Mouse (Mus musculus): Measurements from ENCODE around the gene Map4k2.

GRCm38 (mm10) chr19:6354030-6354429 lies 13.1 kb downstream of the Map4k2 start:
- TF ChIP-seq CTCF (IDR thresholded peaks at IDR 0.05; ENCODE audit: control insufficient read depth, insufficient read depth, insufficient replicate concordance, low read depth, low read length) = no peak
- no peak; the same call in 1 of the 2 replicates for TF ChIP-seq POLR2A (IDR thresholded peaks at IDR 0.05; ENCODE audit: control insufficient read depth, low read depth, low read length)

Data from testis, adult 2 months (tissue).